In the genomic region with DNA sequence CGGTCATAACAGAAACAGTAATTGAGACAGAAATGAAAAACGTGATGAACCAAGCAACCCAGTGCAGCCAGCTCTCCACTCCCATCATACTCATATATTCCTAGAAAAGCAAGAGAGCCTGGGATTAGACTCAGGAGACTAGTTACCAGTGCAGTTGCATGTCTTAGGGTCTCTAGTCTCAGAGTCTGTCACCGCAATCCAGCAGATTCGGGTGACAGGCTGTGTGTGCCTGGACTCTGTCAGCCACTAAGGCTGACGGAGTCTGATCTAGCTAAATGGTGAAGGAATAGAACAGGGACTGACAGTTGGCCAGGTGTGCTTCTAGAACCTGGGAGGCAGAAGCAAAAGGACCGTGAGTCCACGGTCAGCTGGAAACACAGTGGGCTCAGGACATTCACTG, we compare ENCODE assay signal across 18 mouse cellular contexts. TPM values are rescaled to one million over a fixed set of nuclear protein-coding genes. Genes with fewer than 3 reads are reported as not detected.
DNase-seq lines count a peak whose midpoint lies in the region.
"Had no signal": no experiment of that assay in that cellular context is flagged by ENCODE, and none has a peak within 500 bp of the region (broad histone marks: within the 10 kb centered on the region; RNA-seq: fewer than 3 reads in every experiment).

No protein-coding gene starts in this region.

- H3K36me3 ChIP-seq in heart, embryonic 10.5 days = no peaks in the 10 kb centered on the region
- H3K36me3 ChIP-seq: G1E had no signal

- no peak overlapping the region for H3K27ac ChIP-seq in heart, embryonic 10.5 days

- peak; percentile 73 for DNase-seq in heart, adult 11 months
- no peak for DNase-seq in heart, adult 9 months (ENCODE audit: low spot score in 2 of 2)
- peak; percentile 54 for DNase-seq in heart, embryonic 10.5 days (ENCODE audit: low spot score)
- no peak for DNase-seq in heart, postnatal 14 days
- DNase-seq: adrenal gland, adult 2 months; adrenal gland, adult 8-10 months; adrenal gland, postnatal 10 days; adrenal gland, postnatal 14 days; adrenal gland, postnatal 25 days; adrenal gland, postnatal 36 days; B cell, adult 2 months; cerebellum, adult 11 months; cerebellum, adult 11-12 months; cerebellum, adult 18-20 months had no signal

- intact Hi-C loops in heart, postnatal 14 days (cut with DNase I) = no loop called here

- no peak overlapping the region for H3K4me3 ChIP-seq in heart, embryonic 10.5 days

- no peaks in the 10 kb centered on the region for H3K27me3 ChIP-seq in heart, embryonic 10.5 days (ENCODE audit: insufficient read depth, poor library complexity, severe bottlenecking)
- H3K27me3 ChIP-seq: CH12.LX had no signal

- WGBS in heart, embryonic 10.5 days = 70% methylated on average over 7 of the region's 7 CpGs

- H3K9me3 ChIP-seq in heart, embryonic 10.5 days = no peaks in the 10 kb centered on the region
- H3K9me3 ChIP-seq: G1E had no signal

- no peaks in the 10 kb centered on the region for H3K4me1 ChIP-seq in heart, embryonic 10.5 days

RNA-seq across cellular contexts. Expression of gene Abca17, which starts 23.2 kb away (rescaled TPM):
- not detected in 2 replicates for polyA plus RNA-seq in heart, embryonic 10.5 days (2016; fragmentation: Nextera tagmentation; extraction: Ambion mirVana)
- not detected for total RNA-seq in heart, postnatal 14 days (2021)
- total RNA-seq: adrenal gland, postnatal 14 days; CH12.LX; ES-E14 had no signal
- polyA plus RNA-seq: adrenal gland, adult 2 months; C2C12; G1E had no signal

RNA-seq across cellular contexts. Expression of gene Abca3, which starts 24.1 kb away (rescaled TPM):
- polyA plus RNA-seq in heart, embryonic 10.5 days (2016; fragmentation: Nextera tagmentation; extraction: Ambion mirVana) = 7.2 and 8.2 TPM in 2 replicates
- total RNA-seq in heart, postnatal 14 days (2021) = 10 to 100 TPM; 13.6 to 15.5 TPM

Comparison
In these comparisons a context has a peak if more than half of its experiments do, and no peak if none do; other contexts are left out.
1. DNase-seq: peak in heart, adult 11 months (single experiment) and heart, embryonic 10.5 days (single experiment); none in heart, adult 9 months (0 of 2) and heart, postnatal 14 days (0 of 2).